Mouse (Mus musculus): ENCODE measurements at regions not wholly inside any gene's neighbourhood (a gene's known extent, or its start where the extent isn't known, plus 50 kb on each side); places are given as distances from the start of the nearest gene placed in this dataset.

DNA sequence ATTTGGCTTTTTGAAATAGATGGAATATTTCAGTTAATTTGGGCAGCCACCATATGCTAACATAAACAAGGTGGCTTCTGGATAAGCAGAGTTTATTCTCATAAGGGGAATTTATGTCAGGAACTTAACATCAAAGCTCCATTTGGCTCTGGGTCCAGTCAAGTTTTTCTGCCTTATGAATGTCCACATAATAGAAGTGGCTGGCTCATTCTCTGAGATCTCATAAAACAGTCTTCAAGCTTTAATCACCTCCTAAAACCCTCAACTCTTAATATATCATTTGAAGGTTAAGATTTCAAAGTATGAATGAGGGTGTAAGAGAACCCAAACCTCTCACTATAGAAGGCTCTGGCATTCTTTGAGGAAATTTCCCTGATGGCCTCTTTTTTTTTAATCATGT is 1361.0 kb downstream of the Efna5 start:
- Histone ChIP-seq H3K36me3 (ENCODE audit: control insufficient read depth, insufficient read depth) (no peaks in the 10 kb centered on the region), H3K9me3 (ENCODE audit: control insufficient read depth, low read length) (no peaks in the 10 kb centered on the region), H3K4me3 (replicated peaks; ENCODE audit: low read length) (no peak overlapping the region), H3K4me1 (replicated peaks; ENCODE audit: control insufficient read depth, insufficient read depth, low read length) (no peaks in the 10 kb centered on the region), H3K27ac (ENCODE audit: low read length) (no peak overlapping the region), H3K4me2 (ENCODE audit: low read length) (no peak overlapping the region), H3K27me3 (replicated peaks; ENCODE audit: control insufficient read depth, insufficient read depth, low read length) (no peaks in the 10 kb centered on the region), H3K9ac (replicated peaks; ENCODE audit: low read depth, low read length) (no peak overlapping the region)
- ATAC-seq = no peak

DNA sequence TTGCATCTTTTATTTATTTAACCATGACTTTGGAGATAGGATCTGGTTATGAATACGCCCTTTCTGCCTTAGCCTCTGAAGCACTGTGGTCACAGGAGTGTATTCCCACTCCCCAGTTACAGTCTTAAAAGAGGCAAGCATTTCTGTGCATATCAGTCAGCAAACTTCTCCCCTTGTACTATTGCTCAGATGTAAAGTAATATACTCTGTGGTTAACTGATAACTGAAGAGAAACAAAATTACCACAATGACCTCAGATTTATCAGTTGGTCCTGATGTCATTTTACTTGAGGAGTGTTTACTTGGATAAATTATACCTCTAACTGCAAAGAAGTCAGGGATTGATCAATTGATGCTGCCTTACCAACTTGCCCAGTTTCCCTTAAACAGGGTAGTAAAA is 1366.1 kb downstream of the Efna5 start:
- no peak for ATAC-seq
- WGBS = 97% methylated on average over 1 of the region's 1 CpGs
- H3K27me3 ChIP-seq (replicated peaks; ENCODE audit: control insufficient read depth, insufficient read depth, low read length) = no peaks in the 10 kb centered on the region
- no peak overlapping the region for H3K4me2 ChIP-seq (ENCODE audit: low read length)
- no peak overlapping the region for H3K27ac ChIP-seq (ENCODE audit: low read length)
- H3K36me3 ChIP-seq (ENCODE audit: control insufficient read depth, insufficient read depth) = no peaks in the 10 kb centered on the region
- H3K4me3 ChIP-seq (replicated peaks; ENCODE audit: low read length) = no peak overlapping the region
- no peaks in the 10 kb centered on the region for H3K9me3 ChIP-seq (ENCODE audit: control insufficient read depth, low read length)
- peaks cover 2% of the 10 kb centered on the region for H3K4me1 ChIP-seq (replicated peaks; ENCODE audit: control insufficient read depth, insufficient read depth, low read length)
- H3K9ac ChIP-seq (replicated peaks; ENCODE audit: low read depth, low read length) = no peak overlapping the region

DNA sequence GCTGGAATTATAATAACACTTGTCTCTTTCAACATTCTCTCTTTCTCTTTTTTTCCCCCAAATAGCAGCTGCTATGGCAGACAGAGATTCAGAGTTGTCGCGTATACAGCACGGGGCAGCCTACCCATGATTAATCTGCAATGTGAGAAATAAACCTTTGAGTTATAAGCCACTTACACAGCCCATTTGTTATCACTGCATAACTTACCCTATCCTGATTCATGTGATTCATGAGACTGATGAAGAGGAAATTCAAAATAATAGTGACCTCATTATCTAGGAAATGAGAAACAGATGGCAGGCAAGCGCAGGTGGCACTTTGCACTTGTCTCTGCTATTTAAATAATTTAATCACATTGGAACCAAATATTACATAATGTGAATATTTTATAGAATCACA is 1367.7 kb downstream of the Efna5 start:
- no peak overlapping the region for H3K27ac ChIP-seq (ENCODE audit: low read length)
- no peak overlapping the region for H3K4me2 ChIP-seq (ENCODE audit: low read length)
- no peak overlapping the region for H3K9ac ChIP-seq (replicated peaks; ENCODE audit: low read depth, low read length)
- ATAC-seq = peak; percentile 98
- no peak overlapping the region for H3K4me3 ChIP-seq (replicated peaks; ENCODE audit: low read length)
- peaks cover 2% of the 10 kb centered on the region for H3K4me1 ChIP-seq (replicated peaks; ENCODE audit: control insufficient read depth, insufficient read depth, low read length)
- no peaks in the 10 kb centered on the region for H3K36me3 ChIP-seq (ENCODE audit: control insufficient read depth, insufficient read depth)
- H3K27me3 ChIP-seq (replicated peaks; ENCODE audit: control insufficient read depth, insufficient read depth, low read length) = no peaks in the 10 kb centered on the region
- WGBS = 22% methylated on average over 4 of the region's 4 CpGs
- H3K9me3 ChIP-seq (ENCODE audit: control insufficient read depth, low read length) = no peaks in the 10 kb centered on the region

DNA sequence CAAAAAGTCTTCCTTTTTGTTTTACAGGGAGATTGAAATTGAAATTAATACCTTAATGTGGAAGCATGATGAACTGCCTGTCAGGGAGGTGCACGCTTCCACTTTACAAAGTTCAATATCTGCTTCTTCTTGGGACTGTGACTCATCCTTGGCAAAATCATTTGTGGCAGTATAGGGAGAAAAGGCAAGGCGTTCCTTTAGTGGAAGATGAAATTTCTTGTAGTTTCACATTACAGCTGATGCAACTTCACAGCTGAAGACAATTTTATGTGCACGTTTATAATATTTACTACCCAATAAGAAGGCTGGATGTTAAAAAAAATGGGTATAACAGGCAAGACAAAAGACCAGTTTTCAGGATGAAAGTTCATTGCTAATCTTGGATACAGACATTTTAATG is 1385.9 kb downstream of the Efna5 start:
- no peak for ATAC-seq
- H3K4me2 ChIP-seq (ENCODE audit: low read length) = no peak overlapping the region
- 84% methylated on average over 3 of the region's 3 CpGs for WGBS
- H3K9me3 ChIP-seq (ENCODE audit: control insufficient read depth, low read length) = no peaks in the 10 kb centered on the region
- no peaks in the 10 kb centered on the region for H3K27me3 ChIP-seq (replicated peaks; ENCODE audit: control insufficient read depth, insufficient read depth, low read length)
- no peak overlapping the region for H3K4me3 ChIP-seq (replicated peaks; ENCODE audit: low read length)
- no peaks in the 10 kb centered on the region for H3K4me1 ChIP-seq (replicated peaks; ENCODE audit: control insufficient read depth, insufficient read depth, low read length)
- no peak overlapping the region for H3K27ac ChIP-seq (ENCODE audit: low read length)
- H3K9ac ChIP-seq (replicated peaks; ENCODE audit: low read depth, low read length) = no peak overlapping the region
- H3K36me3 ChIP-seq (ENCODE audit: control insufficient read depth, insufficient read depth) = no peaks in the 10 kb centered on the region

DNA sequence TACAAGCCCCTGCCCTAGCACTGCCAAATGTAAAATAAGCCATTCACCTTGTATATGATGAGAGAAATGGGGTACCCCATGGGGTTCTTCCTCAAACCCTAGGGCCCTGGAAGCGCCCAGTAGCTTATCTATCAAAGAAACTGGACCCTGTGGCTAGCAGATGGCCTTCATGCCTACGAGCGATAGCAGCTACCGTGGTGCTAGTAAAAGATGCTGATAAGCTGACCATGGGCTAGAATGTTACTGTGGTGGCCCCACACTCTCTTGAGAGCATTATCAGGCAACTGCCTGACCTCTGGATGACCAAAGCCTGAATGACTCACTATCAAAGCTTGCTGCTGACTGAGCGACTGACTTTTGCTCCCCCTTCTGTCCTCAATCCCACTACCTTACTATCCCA is 1403.7 kb downstream of the Efna5 start:
- Histone ChIP-seq H3K9ac (replicated peaks; ENCODE audit: low read depth, low read length) (no peak overlapping the region), H3K4me1 (replicated peaks; ENCODE audit: control insufficient read depth, insufficient read depth, low read length) (no peaks in the 10 kb centered on the region), H3K4me3 (replicated peaks; ENCODE audit: low read length) (no peak overlapping the region), H3K4me2 (ENCODE audit: low read length) (no peak overlapping the region), H3K27ac (ENCODE audit: low read length) (no peak overlapping the region), H3K27me3 (replicated peaks; ENCODE audit: control insufficient read depth, insufficient read depth, low read length) (no peaks in the 10 kb centered on the region), H3K9me3 (ENCODE audit: control insufficient read depth, low read length) (peaks cover 15% of the 10 kb centered on the region), H3K36me3 (ENCODE audit: control insufficient read depth, insufficient read depth) (no peaks in the 10 kb centered on the region)
- 95% methylated on average over 5 of the region's 5 CpGs for WGBS
- no peak for ATAC-seq

DNA sequence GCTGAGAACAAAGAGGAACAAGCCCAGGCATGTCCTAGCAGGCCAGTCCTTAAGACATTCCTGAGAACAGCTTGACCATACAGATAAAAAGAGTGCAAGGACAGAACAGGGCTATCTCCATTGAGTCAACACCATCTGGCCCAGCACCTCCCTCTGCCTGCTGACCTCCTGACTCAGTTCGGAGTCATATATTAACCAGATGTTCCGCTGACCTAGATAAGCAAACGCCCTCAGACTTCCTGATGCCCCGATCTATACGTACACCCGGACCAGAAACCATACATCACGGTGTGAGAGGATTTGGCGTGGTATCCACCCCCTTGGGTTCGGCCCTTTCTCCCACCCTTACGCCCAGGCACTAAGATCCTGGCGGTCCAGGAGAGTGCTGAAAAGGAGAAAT is 1406.7 kb downstream of the Efna5 start:
- H3K4me2 ChIP-seq (ENCODE audit: low read length) = no peak overlapping the region
- H3K27ac ChIP-seq (ENCODE audit: low read length) = no peak overlapping the region
- ATAC-seq = no peak
- no peaks in the 10 kb centered on the region for H3K27me3 ChIP-seq (replicated peaks; ENCODE audit: control insufficient read depth, insufficient read depth, low read length)
- no peaks in the 10 kb centered on the region for H3K36me3 ChIP-seq (ENCODE audit: control insufficient read depth, insufficient read depth)
- WGBS = 92% methylated on average over 11 of the region's 11 CpGs
- peaks cover under 1% of the 10 kb centered on the region; the same call in 1 of the 2 replicates for H3K9me3 ChIP-seq (ENCODE audit: control insufficient read depth, low read length)
- H3K4me3 ChIP-seq (replicated peaks; ENCODE audit: low read length) = no peak overlapping the region
- H3K9ac ChIP-seq (replicated peaks; ENCODE audit: low read depth, low read length) = no peak overlapping the region
- H3K4me1 ChIP-seq (replicated peaks; ENCODE audit: control insufficient read depth, insufficient read depth, low read length) = no peaks in the 10 kb centered on the region

DNA sequence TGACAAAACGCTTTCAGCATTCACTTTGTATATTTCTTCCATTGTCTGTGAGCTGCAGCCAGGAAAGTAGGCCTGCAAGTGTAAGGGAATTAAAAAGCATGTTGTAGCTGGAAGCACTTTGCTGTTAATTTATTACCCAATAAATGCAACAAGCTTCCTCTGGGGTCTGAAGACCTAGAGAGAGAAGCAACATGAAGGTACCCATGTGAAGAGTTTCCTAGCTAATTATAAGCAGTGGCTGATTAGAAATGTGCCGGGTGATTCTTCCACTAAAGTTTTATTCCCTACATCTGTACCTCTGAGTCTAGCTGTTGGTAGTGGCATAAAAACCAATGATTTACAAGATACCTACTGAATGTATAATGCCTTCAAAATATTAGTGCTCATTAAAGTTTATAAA is 1428.2 kb downstream of the Efna5 start:
- H3K27ac ChIP-seq (ENCODE audit: low read length) = no peak overlapping the region
- no peaks in the 10 kb centered on the region for H3K36me3 ChIP-seq (ENCODE audit: control insufficient read depth, insufficient read depth)
- H3K9ac ChIP-seq (replicated peaks; ENCODE audit: low read depth, low read length) = no peak overlapping the region
- H3K4me2 ChIP-seq (ENCODE audit: low read length) = no peak overlapping the region
- no peak for ATAC-seq
- H3K9me3 ChIP-seq (ENCODE audit: control insufficient read depth, low read length) = no peaks in the 10 kb centered on the region
- no peak overlapping the region for H3K4me3 ChIP-seq (replicated peaks; ENCODE audit: low read length)
- no peaks in the 10 kb centered on the region for H3K27me3 ChIP-seq (replicated peaks; ENCODE audit: control insufficient read depth, insufficient read depth, low read length)
- no peaks in the 10 kb centered on the region for H3K4me1 ChIP-seq (replicated peaks; ENCODE audit: control insufficient read depth, insufficient read depth, low read length)
- 80% methylated on average over 2 of the region's 2 CpGs for WGBS

DNA sequence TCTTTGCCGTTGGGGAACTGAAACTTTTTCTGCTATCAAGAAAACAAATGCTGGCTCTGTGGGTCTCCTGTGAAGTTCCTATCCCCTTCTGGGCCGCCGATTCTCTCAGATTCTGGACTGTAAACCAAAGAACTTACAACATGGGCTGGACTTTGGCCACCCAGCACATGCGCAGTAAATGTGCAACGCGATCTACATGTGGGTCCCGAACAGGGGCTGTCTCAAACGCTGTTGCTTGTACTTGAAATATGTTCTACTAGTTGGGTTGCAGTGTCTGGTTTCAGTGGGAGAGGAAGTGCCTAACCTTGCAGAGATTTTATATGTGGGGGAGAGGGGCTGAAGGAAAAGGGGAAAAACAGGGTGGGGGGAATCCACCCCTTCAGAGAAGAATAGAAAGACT is 1454.3 kb downstream of the Efna5 start:
- WGBS = 82% methylated on average over 8 of the region's 8 CpGs
- no peak for ATAC-seq

More for the DNA sequence above, 1454.3 kb downstream of the Efna5 start:
- Histone ChIP-seq H3K27me3 (replicated peaks; ENCODE audit: control insufficient read depth, insufficient read depth, low read length) (no peaks in the 10 kb centered on the region), H3K9me3 (ENCODE audit: control insufficient read depth, low read length) (no peaks in the 10 kb centered on the region), H3K9ac (replicated peaks; ENCODE audit: low read depth, low read length) (no peak overlapping the region), H3K36me3 (ENCODE audit: control insufficient read depth, insufficient read depth) (no peaks in the 10 kb centered on the region), H3K27ac (ENCODE audit: low read length) (no peak overlapping the region), H3K4me2 (ENCODE audit: low read length) (no peak overlapping the region), H3K4me1 (replicated peaks; ENCODE audit: control insufficient read depth, insufficient read depth, low read length) (no peaks in the 10 kb centered on the region), H3K4me3 (replicated peaks; ENCODE audit: low read length) (no peak overlapping the region)
